Mouse (Mus musculus) ES-Bruce4 (cell line): ENCODE measurements around the gene Ptges3.

Experiments
- CTCF ChIP-seq: IDR thresholded peaks from one replicate; pipeline ENCODE4 v1.8.1; 2011; ENCODE audit warnings: low read depth, low read length
- POLR2A ChIP-seq: IDR thresholded peaks from one replicate; pipeline ENCODE4 v1.8.1; 2011; ENCODE audit warnings: low read length; ENCODE audit not compliant: insufficient read depth

GRCm38 (mm10) chr10:128093496-128094294 lies 34.9 kb downstream of the Ptges3 start:
- TF ChIP-seq POLR2A (no peak), CTCF (no peak)
